Mouse (Mus musculus) liver, embryonic 14.5 days (tissue): ENCODE data around the gene Map2k1. TPM values are rescaled to one million over a fixed set of nuclear protein-coding genes. Genes with fewer than 3 reads are reported as not detected.
"Not testable (repeated sequence)": the region's sequence is repeated elsewhere in the genome, so short reads cannot be mapped to it uniquely, and the experiment has no call there.

Experiments
- ATAC-seq: fragments of 200-750 bp; cut with Nextera tagmentation; 2 replicates; pipeline ENCODE4 v1.8.0; 2017; ENCODE audit warnings: moderate number of reproducible peaks, mild to moderate bottlenecking, moderate library complexity; ENCODE audit not compliant: insufficient read depth
- DNase-seq, 3 experiments: peaks; one replicate each; pipeline ENCODE4 v3.0.0-alpha.2; 2012 to 2013; ENCODE audit warnings: low read depth in 3 of 3, low spot score in 3 of 3
- H3K27ac ChIP-seq: fragments of 300-500 bp; sonication (generic); 2 replicates; pipeline ENCODE4 v1.5.1; 2014; ENCODE audit warnings: moderate library complexity, mild to moderate bottlenecking, control low read depth, inconsistent platforms
- H3K27me3 ChIP-seq: fragments of 300-500 bp; sonication (generic); 2 replicates; pipeline ENCODE4 v1.6.1; 2014; ENCODE audit warnings: mild to moderate bottlenecking, low read length, moderate library complexity; ENCODE audit not compliant: control insufficient read depth, insufficient read depth
- H3K36me3 ChIP-seq: fragments of 300-500 bp; sonication (generic); replicated peaks from 2 replicates; pipeline ENCODE4 v1.6.1; 2014; ENCODE audit warnings: low read depth; ENCODE audit not compliant: control insufficient read depth, insufficient read depth
- H3K4me1 ChIP-seq, 2 experiments: fragments of 200-500 bp in 1 of 2; fragments of 300-500 bp in 1 of 2; sonication (generic) in 1 of 2; replicated peaks; 2 replicates each; pipeline ENCODE4 v1.6.1; 2012 to 2014; ENCODE audit warnings: antibody characterized with exemption in 1 of 2, inconsistent platforms in 1 of 2, low read length in 1 of 2; ENCODE audit not compliant: control insufficient read depth in 2 of 2, insufficient read depth in 2 of 2
- H3K4me2 ChIP-seq: fragments of 300-500 bp; sonication (generic); 2 replicates; pipeline ENCODE4 v1.6.1; 2014; ENCODE audit warnings: low read depth, mild to moderate bottlenecking, control low read depth, moderate library complexity
- H3K4me3 ChIP-seq, 2 experiments: fragments of 200-500 bp in 1 of 2; fragments of 300-500 bp in 1 of 2; sonication (generic) in 1 of 2; 2 replicates each; pipeline ENCODE4 v1.5.1; 2012 to 2014; ENCODE audit warnings: low read depth in 2 of 2, low read length in 2 of 2, mild to moderate bottlenecking in 2 of 2, control low read depth in 1 of 2, inconsistent platforms in 1 of 2, moderate library complexity in 1 of 2; ENCODE audit not compliant: insufficient read depth in 1 of 2
- H3K9ac ChIP-seq: fragments of 300-500 bp; sonication (generic); replicated peaks from 2 replicates; pipeline ENCODE4 v1.6.1; 2014; ENCODE audit warnings: mild to moderate bottlenecking, control low read depth, moderate library complexity
- H3K9me3 ChIP-seq: fragments of 300-500 bp; sonication (generic); 2 replicates; pipeline ENCODE4 v1.6.1; 2016; ENCODE audit warnings: low read length, mixed read lengths; ENCODE audit not compliant: control insufficient read depth
- CTCF ChIP-seq: IDR thresholded peaks from 2 replicates; pipeline ENCODE4 v1.5.1; 2016; ENCODE audit warnings: antibody characterized with exemption, low read depth, control low read depth
- EP300 ChIP-seq: IDR thresholded peaks from 2 replicates; pipeline ENCODE4 v1.6.1; 2016; ENCODE audit warnings: antibody characterized with exemption, low read depth
- WGBS: fragments of 180-500 bp; shearing (Covaris S2); extraction: QIAGEN DNeasy Blood & Tissue Kit; methylation state at CpG from one replicate; pipeline ENCODE4 v1.1.7; 2014; ENCODE audit not compliant: insufficient replicate concordance; 5-methylcytosine and 5-hydroxymethylcytosine counted together
- polyA plus RNA-seq, 2 experiments: library from polyadenylated mRNA; depleted of rRNA in 1 of 2; stranded (reverse) in 1 of 2; unstranded in 1 of 2; fragments of >200 nt; fragmentation: Nextera tagmentation in 1 of 2; extraction: Ambion mirVana in 1 of 2; gene quantifications; 2 replicates each; pipeline versions ENCODE4 v1.2.1 to v1.2.3; 2012 to 2014

Map2k1 gene
- polyA plus RNA-seq, 2 experiments: 13.5 to 25.7 TPM

- TF ChIP-seq CTCF: no peak
- no peak for TF ChIP-seq EP300
- WGBS: 52% methylated on average over 4 of the region's 4 CpGs
- no peak overlapping the region for H3K4me3 ChIP-seq
Observed at GRCm38 (mm10) chr9:64273757-64274156, 20.3 kb upstream of the Map2k1 start.

GRCm38 (mm10) chr9:64272611-64273010 lies 19.2 kb upstream of the Map2k1 start:
- H3K4me1 ChIP-seq: no peaks in the 10 kb centered on the region
- ATAC-seq (no peak), DNase-seq (no peak)
- no peak overlapping the region for H3K4me3 ChIP-seq
- H3K4me2 ChIP-seq: no peak overlapping the region
- no peak overlapping the region for H3K27ac ChIP-seq
- no peaks in the 10 kb centered on the region for H3K9me3 ChIP-seq
- TF ChIP-seq CTCF (peak; percentile 67), EP300 (no peak)
- no peak overlapping the region for H3K9ac ChIP-seq
- H3K36me3 ChIP-seq: no peaks in the 10 kb centered on the region
- no peaks in the 10 kb centered on the region for H3K27me3 ChIP-seq
- whole genome bisulfite sequencing: 30% methylated on average over 7 of the region's 7 CpGs

More at GRCm38 (mm10) chr9:64273757-64274156, 20.3 kb upstream of the Map2k1 start:
- ATAC-seq (no peak), DNase-seq (no peak)
- Histone ChIP-seq H3K4me2 (no peak overlapping the region), H3K27me3 (no peaks in the 10 kb centered on the region), H3K27ac (no peak overlapping the region), H3K36me3 (no peaks in the 10 kb centered on the region), H3K4me1 (no peaks in the 10 kb centered on the region), H3K9me3 (no peaks in the 10 kb centered on the region), H3K9ac (no peak overlapping the region)

GRCm38 (mm10) chr9:64271249-64271648 lies 17.8 kb upstream of the Map2k1 start:
- Histone ChIP-seq H3K4me2 (no peak overlapping the region), H3K27me3 (no peaks in the 10 kb centered on the region), H3K4me3 (no peak overlapping the region), H3K9ac (no peak overlapping the region), H3K4me1 (no peaks in the 10 kb centered on the region), H3K9me3 (no peaks in the 10 kb centered on the region), H3K36me3 (no peaks in the 10 kb centered on the region), H3K27ac (no peak overlapping the region)
- no peak for TF ChIP-seq CTCF
- TF ChIP-seq EP300: no peak
- DNase-seq: no peak
- no peak for ATAC-seq
- WGBS: 36% methylated on average over 3 of the region's 3 CpGs

- H3K9ac ChIP-seq, H3K4me1 ChIP-seq, ATAC-seq, H3K4me3 ChIP-seq, H3K4me2 ChIP-seq, H3K36me3 ChIP-seq, DNase-seq, H3K9me3 ChIP-seq, H3K27me3 ChIP-seq, H3K27ac ChIP-seq: not testable (repeated sequence)
- WGBS: 82% methylated on average over 8 of the region's 8 CpGs
Observed at GRCm38 (mm10) chr9:64268836-64269235, 15.4 kb upstream of the Map2k1 start.

GRCm38 (mm10) chr9:64268196-64268595 lies 14.8 kb upstream of the Map2k1 start:
- DNase-seq (no peak), ATAC-seq (no peak)
- Histone ChIP-seq H3K4me2 (no peak overlapping the region), H3K4me1 (no peaks in the 10 kb centered on the region), H3K36me3 (no peaks in the 10 kb centered on the region), H3K27me3 (no peaks in the 10 kb centered on the region), H3K27ac (no peak overlapping the region), H3K9ac (no peak overlapping the region), H3K4me3 (no peak overlapping the region), H3K9me3 (no peaks in the 10 kb centered on the region)
- TF ChIP-seq CTCF (no peak), EP300 (no peak)
- 62% methylated on average over 10 of the region's 10 CpGs for WGBS
